Mouse (Mus musculus) lung, postnatal 4 days (tissue): Measurements from ENCODE around the gene Ctnnbl1.

Experiments
- DNase-seq, 2 experiments: peaks; one replicate each; pipeline ENCODE4 v3.0.0; 2021

Gene Ctnnbl1

GRCm38 (mm10) chr2:157736854-157737850 is at the start of gene Ctnnbl1:
TSS of gene Ctnnbl1 (plus strand) at chr2:157737401.
- peak; percentile 99 for DNase-seq

- DNase-seq, result no peak
Measured at GRCm38 (mm10) chr2:157687506-157687905, 49.7 kb upstream of the Ctnnbl1 start.

GRCm38 (mm10) chr2:157691266-157692105 is 45.7 kb upstream of the Ctnnbl1 start:
- no peak for DNase-seq

GRCm38 (mm10) chr2:157692365-157692932 is 44.8 kb upstream of the Ctnnbl1 start:
- no peak for DNase-seq

GRCm38 (mm10) chr2:157693576-157693975 is 43.6 kb upstream of the Ctnnbl1 start:
- no peak for DNase-seq

GRCm38 (mm10) chr2:157696297-157696731 is 40.9 kb upstream of the Ctnnbl1 start:
- DNase-seq, result no peak

- DNase-seq, result no peak
Measured at GRCm38 (mm10) chr2:157703155-157703554, 34.0 kb upstream of the Ctnnbl1 start.

GRCm38 (mm10) chr2:157704991-157705776 is 32.0 kb upstream of the Ctnnbl1 start:
- peak in 1 of 2 experiments; percentile 54 for DNase-seq

- DNase-seq, result no peak
Measured at GRCm38 (mm10) chr2:157705777-157706158, 31.4 kb upstream of the Ctnnbl1 start.

GRCm38 (mm10) chr2:157707191-157707923 is 29.8 kb upstream of the Ctnnbl1 start:
- DNase-seq, result no peak

- DNase-seq, result peak; percentile 20 to 65
Measured at GRCm38 (mm10) chr2:157712677-157713076, 24.5 kb upstream of the Ctnnbl1 start.

- peak; percentile 72 to 88 for DNase-seq
Measured at GRCm38 (mm10) chr2:157715586-157716191, 21.5 kb upstream of the Ctnnbl1 start.

- DNase-seq, result peak; percentile 10 to 45
Measured at GRCm38 (mm10) chr2:157718441-157718840, 18.8 kb upstream of the Ctnnbl1 start.

- no peak for DNase-seq
Measured at GRCm38 (mm10) chr2:157723883-157724573, 13.2 kb upstream of the Ctnnbl1 start.

- no peak for DNase-seq
Measured at GRCm38 (mm10) chr2:157724574-157724914, 12.7 kb upstream of the Ctnnbl1 start.

GRCm38 (mm10) chr2:157744619-157745018 is 7.4 kb downstream of the Ctnnbl1 start:
- DNase-seq, result peak; percentile 31 to 51

GRCm38 (mm10) chr2:157745735-157746134 is 8.5 kb downstream of the Ctnnbl1 start:
- no peak for DNase-seq

GRCm38 (mm10) chr2:157746558-157746957 is 9.4 kb downstream of the Ctnnbl1 start:
- DNase-seq, result no peak

GRCm38 (mm10) chr2:157747989-157748388 is 10.8 kb downstream of the Ctnnbl1 start:
- no peak for DNase-seq

GRCm38 (mm10) chr2:157750481-157750880 is 13.3 kb downstream of the Ctnnbl1 start:
- no peak for DNase-seq
